Mouse (Mus musculus) CD4-positive, CD25-positive, alpha-beta regulatory T cell (primary cell): Measurements from ENCODE around the gene Tnnt2. TPM values are rescaled to one million over a fixed set of nuclear protein-coding genes. Genes with fewer than 3 reads are reported as not detected.

Experiments used
- polyA plus RNA-seq: library from polyadenylated mRNA; unstranded; fragments of 100-300 nt; shearing (Covaris generic); gene quantifications from one replicate; pipeline ENCODE4 v1.2.1, GENCODE M21; 2017

Gene Tnnt2
- 2.2 TPM for polyA plus RNA-seq

GRCm38 (mm10) chr1:135835716-135836483 is at the start of gene Tnnt2:
Gene Tnnt2 (plus strand): TSS chr1:135836354.

GRCm38 (mm10) chr1:135818481-135819086 is 17.6 kb upstream of the Tnnt2 start, which contains the start of gene Lad1:
Gene Lad1 (plus strand): TSS chr1:135818598.

Other genes starting within 250 kb of the Tnnt2 start
- 0.56 TPM for gene Nav1, start 229.1 kb upstream of the Tnnt2 start, polyA plus RNA-seq
- 80.0 TPM for gene Csrp1, start 116.3 kb upstream of the Tnnt2 start, polyA plus RNA-seq
- gene Phlda3, start 70.2 kb upstream of the Tnnt2 start, polyA plus RNA-seq, result 10.4 TPM
- gene Tnni1, start 56.9 kb upstream of the Tnnt2 start, polyA plus RNA-seq, result 0.43 TPM
- 44.1 TPM for gene Lad1, start 17.8 kb upstream of the Tnnt2 start, polyA plus RNA-seq
- gene Pkp1, start 82.9 kb downstream of the Tnnt2 start, polyA plus RNA-seq, result not detected
- not detected for gene Igfn1, start 170.0 kb downstream of the Tnnt2 start, polyA plus RNA-seq
- 45.7 TPM for gene Tmem9, start 171.8 kb downstream of the Tnnt2 start, polyA plus RNA-seq
- gene Ascl5, start 214.4 kb downstream of the Tnnt2 start, polyA plus RNA-seq, result not detected
- 1.7 TPM for gene Cacna1s, start 216.4 kb downstream of the Tnnt2 start, polyA plus RNA-seq